ENCODE assay signal across 1 mouse cellular context in genomic region chr7:24610879-24611494, GRCm38 (mm10).
TF ChIP-seq lines count a peak whose summit lies in the region.

No protein-coding gene starts in this region.

TF ChIP-seq in CH12.LX, 34 proteins besides CTCF, POLR2A, EP300 and RAD21:
- TF ChIP-seq MAZ (IDR thresholded peaks at IDR 0.05; ENCODE audit: low read depth, low read length), result peak; percentile 48; the same call in 1 of the 2 replicates
- peak; percentile 18; the same call in 1 of the 2 replicates for TF ChIP-seq MXI1 (IDR thresholded peaks at IDR 0.05; ENCODE audit: low read depth, low read length)
- 0 out of 2 replicates have a peak, but pooled peaks have one; percentile 1 for TF ChIP-seq SIN3A (IDR thresholded peaks at IDR 0.05; ENCODE audit: low read length)
- peak; percentile 8; the same call in 1 of the 2 replicates for TF ChIP-seq TCF12 (IDR thresholded peaks at IDR 0.05; ENCODE audit: low read depth, low read length)
- no peak for TF ChIP-seq ETS1 (conservative IDR thresholded peaks at IDR 0.05; ENCODE audit: low read depth, low read length)
TF ChIP-seq in CH12.LX: peak in this region for 4.
